Mouse (Mus musculus) spleen, postnatal 4 days (tissue): ENCODE results near the gene Prdx6b.

ENCODE experiments used
- DNase-seq, 2 experiments: peaks; one replicate each; pipeline ENCODE4 v3.0.0; 2022; ENCODE audit warnings: low spot score in 2 of 2

The Prdx6b gene

GRCm38 (mm10) chr2:80325779-80326178, 33.5 kb downstream of the Prdx6b start:
- no peak for DNase-seq

- DNase-seq: no peak
These were observed 35.0 kb downstream of the Prdx6b start for GRCm38 (mm10) chr2:80327272-80327671.

GRCm38 (mm10) chr2:80328961-80329653, 36.8 kb downstream of the Prdx6b start:
- no peak for DNase-seq

GRCm38 (mm10) chr2:80340537-80340936, 48.3 kb downstream of the Prdx6b start:
- no peak for DNase-seq
